Mouse (Mus musculus) erythroblast, embryonic 14.5 days (primary cell): ENCODE data around the gene Wdcp. TPM values are rescaled to one million over a fixed set of nuclear protein-coding genes. Genes with fewer than 3 reads are reported as not detected.
"Not testable (repeated sequence)": the region's sequence is repeated elsewhere in the genome, so short reads cannot be mapped to it uniquely, and the experiment has no call there.

ENCODE experiments used
- H3K27me3 ChIP-seq: 2 replicates; pipeline ENCODE4 v1.6.1; 2012; ENCODE audit warnings: inconsistent platforms; ENCODE audit not compliant: control insufficient read depth
- H3K36me3 ChIP-seq: 2 replicates; pipeline ENCODE4 v1.6.1; 2012; ENCODE audit warnings: mild to moderate bottlenecking, inconsistent platforms; ENCODE audit not compliant: control insufficient read depth
- H3K4me1 ChIP-seq: 2 replicates; pipeline ENCODE4 v1.6.1; 2012; ENCODE audit warnings: inconsistent platforms; ENCODE audit not compliant: control insufficient read depth
- H3K4me3 ChIP-seq: replicated peaks from 2 replicates; pipeline ENCODE3; 2012; ENCODE audit warnings: moderate library complexity, mild to moderate bottlenecking, inconsistent platforms
- H3K9me3 ChIP-seq: 2 replicates; pipeline ENCODE4 v1.6.1; 2012; ENCODE audit warnings: low read length, inconsistent platforms, mixed read lengths; ENCODE audit not compliant: control insufficient read depth
- GATA1 ChIP-seq: IDR thresholded peaks from 2 replicates; pipeline ENCODE4 v1.6.1; 2012; ENCODE audit warnings: low read length, inconsistent platforms, mixed read lengths
- TAL1 ChIP-seq: IDR thresholded peaks from 3 replicates; pipeline ENCODE4 v1.6.1; 2012; ENCODE audit warnings: low read length, inconsistent platforms, mixed read lengths
- polyA plus RNA-seq: library from polyadenylated mRNA; stranded (reverse); fragments of >175 nt; gene quantifications from 2 replicates; pipeline ENCODE4 v1.2.3, GENCODE M21; 2012

Wdcp gene
- polyA plus RNA-seq = 0.05 and 0.17 TPM in 2 replicates

GRCm38 (mm10) chr12:4842890-4843597 is at the start of gene Wdcp:
TSS of gene Wdcp (plus strand) at chr12:4843303.
- Histone ChIP-seq H3K4me3 (peak within 1 kb of the TSS; percentile 87), H3K9me3 (no peaks in the 10 kb centered on the region), H3K27me3 (peaks cover 47% of the 10 kb centered on the region), H3K4me1 (peaks cover 50% of the 10 kb centered on the region), H3K36me3 (peaks cover 2% of the 10 kb centered on the region)
- TF ChIP-seq GATA1 = no peak
- no peak for TF ChIP-seq TAL1

- Histone ChIP-seq H3K9me3 (no peaks in the 10 kb centered on the region), H3K36me3 (no peaks in the 10 kb centered on the region), H3K27me3 (no peaks in the 10 kb centered on the region), H3K4me3 (no peak overlapping the region), H3K4me1 (no peaks in the 10 kb centered on the region)
- no peak for TF ChIP-seq TAL1
- no peak for TF ChIP-seq GATA1
Observed at GRCm38 (mm10) chr12:4793718-4794117, 49.4 kb upstream of the Wdcp start.

- H3K4me1 ChIP-seq = not testable (repeated sequence)
Observed at GRCm38 (mm10) chr12:4797471-4797870, 45.6 kb upstream of the Wdcp start.

GRCm38 (mm10) chr12:4811036-4811435 is 32.1 kb upstream of the Wdcp start:
- Histone ChIP-seq H3K36me3 (no peaks in the 10 kb centered on the region), H3K4me3 (no peak overlapping the region), H3K27me3 (peaks cover 12% of the 10 kb centered on the region), H3K9me3 (no peaks in the 10 kb centered on the region), H3K4me1 (peaks cover 3% of the 10 kb centered on the region)
- TF ChIP-seq GATA1 (no peak), TAL1 (no peak)

More at GRCm38 (mm10) chr12:4797471-4797870, 45.6 kb upstream of the Wdcp start:
- not testable (repeated sequence) for H3K4me3 ChIP-seq, H3K27me3 ChIP-seq, H3K9me3 ChIP-seq, H3K36me3 ChIP-seq

- Histone ChIP-seq H3K4me1 (peaks cover 10% of the 10 kb centered on the region), H3K27me3 (peaks cover 12% of the 10 kb centered on the region), H3K9me3 (no peaks in the 10 kb centered on the region), H3K36me3 (no peaks in the 10 kb centered on the region), H3K4me3 (no peak overlapping the region)
- TF ChIP-seq GATA1 (no peak), TAL1 (no peak)
Observed at GRCm38 (mm10) chr12:4811705-4812104, 31.4 kb upstream of the Wdcp start.

- TF ChIP-seq GATA1 = no peak
- TF ChIP-seq TAL1 = no peak
- Histone ChIP-seq H3K9me3 (no peaks in the 10 kb centered on the region), H3K27me3 (peaks cover 12% of the 10 kb centered on the region), H3K4me3 (no peak overlapping the region), H3K4me1 (peaks cover 23% of the 10 kb centered on the region), H3K36me3 (no peaks in the 10 kb centered on the region)
Observed at GRCm38 (mm10) chr12:4813636-4814035, 29.5 kb upstream of the Wdcp start.

- Histone ChIP-seq H3K9me3 (no peaks in the 10 kb centered on the region), H3K4me1 (peaks cover 37% of the 10 kb centered on the region), H3K4me3 (peak overlapping the region; percentile 70), H3K27me3 (peaks cover 9% of the 10 kb centered on the region), H3K36me3 (peaks cover 28% of the 10 kb centered on the region)
- TF ChIP-seq TAL1 (no peak), GATA1 (no peak)
Observed at GRCm38 (mm10) chr12:4816680-4817360, 26.3 kb upstream of the Wdcp start.

- H3K36me3 ChIP-seq = peaks cover 35% of the 10 kb centered on the region
- no peak for TF ChIP-seq TAL1
- peak; percentile 41 for TF ChIP-seq GATA1
- H3K9me3 ChIP-seq = no peaks in the 10 kb centered on the region
- peak within 1 kb of the TSS; percentile 70 for H3K4me3 ChIP-seq
- H3K4me1 ChIP-seq = peaks cover 37% of the 10 kb centered on the region
- peaks cover 6% of the 10 kb centered on the region for H3K27me3 ChIP-seq
Observed at GRCm38 (mm10) chr12:4817361-4818101, 25.6 kb upstream of the Wdcp start, which contains the start of gene Sf3b6. TSS of gene Sf3b6 (plus strand) at chr12:4817544.

GRCm38 (mm10) chr12:4827256-4827655 is 15.8 kb upstream of the Wdcp start:
- peaks cover 94% of the 10 kb centered on the region for H3K36me3 ChIP-seq

More at GRCm38 (mm10) chr12:4827256-4827655, 15.8 kb upstream of the Wdcp start:
- Histone ChIP-seq H3K4me1 (no peaks in the 10 kb centered on the region), H3K9me3 (no peaks in the 10 kb centered on the region), H3K27me3 (no peaks in the 10 kb centered on the region), H3K4me3 (no peak overlapping the region)
- TF ChIP-seq GATA1 = no peak
- no peak for TF ChIP-seq TAL1
